Mouse (Mus musculus) monocyte, adult 5-6 weeks (primary cell): Measurements from ENCODE around the gene Wdfy3. TPM values are rescaled to one million over a fixed set of nuclear protein-coding genes. Genes with fewer than 3 reads are reported as not detected.
"Not testable (repeated sequence)": the region's sequence is repeated elsewhere in the genome, so short reads cannot be mapped to it uniquely, and the experiment has no call there.

Source experiments
- ATAC-seq: fragments of 153-309, 156-312 bp; replicated peaks from 2 replicates; pipeline ENCODE4 v1.8.0; 2017; ENCODE audit warnings: mild to moderate bottlenecking; ENCODE audit not compliant: low TSS enrichment, insufficient number of reproducible peaks, severe bottlenecking, poor library complexity, low FRiP score
- total RNA-seq: library from RNA; stranded (forward); fragments of 200-1000, 200-491, 200-594 nt; gene quantifications from 3 replicates; pipeline ENCODE4 v1.2.3, GENCODE M21; 2017

Gene Wdfy3
- total RNA-seq, 1 experiment from 2014 or later, result 15.0 TPM

GRCm38 (mm10) chr5:101909468-101909867 is 160.3 kb downstream of the Wdfy3 start:
- no peak for ATAC-seq

- no peak for ATAC-seq
Observed at GRCm38 (mm10) chr5:101905624-101906023, 164.1 kb downstream of the Wdfy3 start.

GRCm38 (mm10) chr5:101904841-101905240 is 164.9 kb downstream of the Wdfy3 start:
- not testable (repeated sequence) for ATAC-seq

GRCm38 (mm10) chr5:101902686-101903085 is 167.0 kb downstream of the Wdfy3 start:
- ATAC-seq, result no peak

GRCm38 (mm10) chr5:101899981-101900380 is 169.7 kb downstream of the Wdfy3 start:
- no peak for ATAC-seq

- no peak for ATAC-seq
Observed at GRCm38 (mm10) chr5:101896784-101897183, 172.9 kb downstream of the Wdfy3 start.

- ATAC-seq, result no peak
Observed at GRCm38 (mm10) chr5:101895717-101896645, 173.7 kb downstream of the Wdfy3 start.

GRCm38 (mm10) chr5:101895119-101895518 is 174.6 kb downstream of the Wdfy3 start:
- no peak for ATAC-seq

- no peak for ATAC-seq
Observed at GRCm38 (mm10) chr5:101893820-101894515, 175.8 kb downstream of the Wdfy3 start.

- ATAC-seq, result no peak
Observed at GRCm38 (mm10) chr5:101891694-101892416, 177.9 kb downstream of the Wdfy3 start.

GRCm38 (mm10) chr5:101887989-101888388 is 181.7 kb downstream of the Wdfy3 start:
- no peak for ATAC-seq

GRCm38 (mm10) chr5:101885039-101885438 is 184.7 kb downstream of the Wdfy3 start:
- no peak for ATAC-seq

GRCm38 (mm10) chr5:101882191-101882590 is 187.5 kb downstream of the Wdfy3 start:
- no peak for ATAC-seq

GRCm38 (mm10) chr5:101879914-101880313 is 189.8 kb downstream of the Wdfy3 start:
- no peak for ATAC-seq

GRCm38 (mm10) chr5:101878403-101878802 is 191.3 kb downstream of the Wdfy3 start:
- no peak for ATAC-seq

GRCm38 (mm10) chr5:101876185-101876584 is 193.5 kb downstream of the Wdfy3 start:
- ATAC-seq, result no peak

- no peak for ATAC-seq
Observed at GRCm38 (mm10) chr5:101866722-101867121, 203.0 kb downstream of the Wdfy3 start.

GRCm38 (mm10) chr5:101863946-101864345 is 205.8 kb downstream of the Wdfy3 start:
- ATAC-seq, result peak; percentile 48; the same call in 1 of the 2 replicates

GRCm38 (mm10) chr5:101862651-101863050 is 207.1 kb downstream of the Wdfy3 start:
- ATAC-seq, result no peak
